In genomic region chr12:16474361-16475080, GRCm38 (mm10) we compare ENCODE assay signal across 10 mouse cellular contexts.
A peak's percentile ranks its signal among the peaks of the same experiment; 100 is the strongest.
DNase-seq lines count a peak whose midpoint lies in the region; ATAC-seq and TF ChIP-seq lines count a peak whose summit lies in the region.
"Had no signal": no experiment of that assay in that cellular context is flagged by ENCODE, and none has a peak within 500 bp of the region (broad histone marks: within the 10 kb centered on the region; RNA-seq: fewer than 3 reads in every experiment).

No protein-coding gene starts in this region.

- H3K4me3 ChIP-seq in midbrain, postnatal 0 days (ENCODE audit: low read depth, low read length) = no peak overlapping the region
- H3K4me3 ChIP-seq in midbrain, embryonic 16.5 days (ENCODE audit: low read depth, low read length) = no peak overlapping the region
- no peak overlapping the region for H3K4me3 ChIP-seq in lung, adult 2 months (replicated peaks; ENCODE audit: extremely low read depth, low read depth, low read length)
- H3K4me3 ChIP-seq: heart, embryonic 10.5 days; midbrain, embryonic 13.5 days had no signal

- no peak overlapping the region for H3K9ac ChIP-seq in midbrain, postnatal 0 days (replicated peaks; ENCODE audit: low read length, poor library complexity, severe bottlenecking)
- H3K9ac ChIP-seq in midbrain, embryonic 16.5 days (ENCODE audit: low read depth, low read length) = no peak overlapping the region
- H3K9ac ChIP-seq: midbrain, embryonic 13.5 days had no signal

- no peaks in the 10 kb centered on the region for H3K4me1 ChIP-seq in midbrain, postnatal 0 days (ENCODE audit: insufficient read depth, low read length)
- no peaks in the 10 kb centered on the region for H3K4me1 ChIP-seq in midbrain, embryonic 16.5 days (ENCODE audit: control insufficient read depth, insufficient read depth, low read length)
- H3K4me1 ChIP-seq in lung, adult 2 months (ENCODE audit: control insufficient read depth, insufficient read depth, low read length) = no peaks in the 10 kb centered on the region
- H3K4me1 ChIP-seq: heart, embryonic 10.5 days; midbrain, embryonic 13.5 days had no signal

- no peak overlapping the region for H3K27ac ChIP-seq in midbrain, postnatal 0 days (ENCODE audit: low read depth, low read length)
- no peak overlapping the region for H3K27ac ChIP-seq in midbrain, embryonic 16.5 days (ENCODE audit: low read length)
- H3K27ac ChIP-seq: heart, embryonic 10.5 days; midbrain, embryonic 13.5 days had no signal

- ATAC-seq in midbrain, postnatal 0 days (ENCODE audit: low FRiP score) = no peak
- ATAC-seq in midbrain, embryonic 16.5 days = no peak
- ATAC-seq: midbrain, embryonic 13.5 days had no signal

- no peak for TF ChIP-seq CTCF in midbrain, postnatal 0 days (IDR thresholded peaks at IDR 0.05)
- no peak for TF ChIP-seq CTCF in lung, adult 2 months (IDR thresholded peaks at IDR 0.05; ENCODE audit: insufficient read depth, low read length)

- no peaks in the 10 kb centered on the region for H3K9me3 ChIP-seq in midbrain, postnatal 0 days (ENCODE audit: low read length)
- H3K9me3 ChIP-seq in midbrain, embryonic 16.5 days (replicated peaks; ENCODE audit: control insufficient read depth, low read length, poor library complexity, severe bottlenecking) = no peaks in the 10 kb centered on the region
- H3K9me3 ChIP-seq: heart, embryonic 10.5 days; midbrain, embryonic 13.5 days had no signal

- no peak overlapping the region for H3K4me2 ChIP-seq in midbrain, postnatal 0 days (ENCODE audit: low read depth, low read length, poor library complexity, severe bottlenecking)
- H3K4me2 ChIP-seq in midbrain, embryonic 16.5 days (ENCODE audit: low read length) = no peak overlapping the region
- H3K4me2 ChIP-seq: midbrain, embryonic 13.5 days had no signal

- WGBS in midbrain, postnatal 0 days = 80% methylated on average over 4 of the region's 4 CpGs
- 83% methylated on average over 4 of the region's 4 CpGs for WGBS in midbrain, embryonic 16.5 days
- 72% methylated on average over 4 of the region's 4 CpGs for WGBS in lung, adult 2 months

- TF ChIP-seq POLR2A in lung, adult 2 months (IDR thresholded peaks at IDR 0.05; ENCODE audit: borderline replicate concordance, extremely low read depth, low read depth, low read length) = no peak

- intact Hi-C loops in heart, postnatal 10 days (cut with DNase I) = no loop called here

- H3K27me3 ChIP-seq in midbrain, postnatal 0 days (ENCODE audit: insufficient read depth, low read length) = no peaks in the 10 kb centered on the region
- H3K27me3 ChIP-seq in midbrain, embryonic 16.5 days (ENCODE audit: control insufficient read depth, insufficient read depth, low read depth, low read length) = no peaks in the 10 kb centered on the region
- H3K27me3 ChIP-seq: midbrain, embryonic 13.5 days had no signal

- peak; percentile 7 to 9 for DNase-seq in heart, postnatal 10 days
- DNase-seq in heart, adult 18-20 months = no peak
- DNase-seq in midbrain, postnatal 0 days (ENCODE audit: low spot score) = peak; percentile 64
- peak; percentile 5 to 16 for DNase-seq in frontal cortex, postnatal 36 days (ENCODE audit: low spot score in 2 of 2)
- peak; percentile 6 for DNase-seq in right cerebral cortex, postnatal 4 days
- DNase-seq in lung, adult 2 months = no peak
- DNase-seq in adrenal gland, adult 2 months = no peak

- no peaks in the 10 kb centered on the region for H3K36me3 ChIP-seq in midbrain, postnatal 0 days (ENCODE audit: insufficient read depth, low read length)
- no peaks in the 10 kb centered on the region for H3K36me3 ChIP-seq in midbrain, embryonic 16.5 days (ENCODE audit: control insufficient read depth, insufficient read depth, low read length)
- H3K36me3 ChIP-seq: heart, embryonic 10.5 days; midbrain, embryonic 13.5 days had no signal

Comparison
In these comparisons a context has a peak if more than half of its experiments do, and no peak if none do; other contexts are left out.
1. DNase-seq: peak in heart, postnatal 10 days (2 of 2), midbrain, postnatal 0 days (single experiment), frontal cortex, postnatal 36 days (2 of 2) and right cerebral cortex, postnatal 4 days (single experiment); none in heart, adult 18-20 months (0 of 2), lung, adult 2 months (single experiment) and adrenal gland, adult 2 months (single experiment).